Mouse (Mus musculus): ENCODE data around the gene Nceh1.

Gene Nceh1

DNA sequence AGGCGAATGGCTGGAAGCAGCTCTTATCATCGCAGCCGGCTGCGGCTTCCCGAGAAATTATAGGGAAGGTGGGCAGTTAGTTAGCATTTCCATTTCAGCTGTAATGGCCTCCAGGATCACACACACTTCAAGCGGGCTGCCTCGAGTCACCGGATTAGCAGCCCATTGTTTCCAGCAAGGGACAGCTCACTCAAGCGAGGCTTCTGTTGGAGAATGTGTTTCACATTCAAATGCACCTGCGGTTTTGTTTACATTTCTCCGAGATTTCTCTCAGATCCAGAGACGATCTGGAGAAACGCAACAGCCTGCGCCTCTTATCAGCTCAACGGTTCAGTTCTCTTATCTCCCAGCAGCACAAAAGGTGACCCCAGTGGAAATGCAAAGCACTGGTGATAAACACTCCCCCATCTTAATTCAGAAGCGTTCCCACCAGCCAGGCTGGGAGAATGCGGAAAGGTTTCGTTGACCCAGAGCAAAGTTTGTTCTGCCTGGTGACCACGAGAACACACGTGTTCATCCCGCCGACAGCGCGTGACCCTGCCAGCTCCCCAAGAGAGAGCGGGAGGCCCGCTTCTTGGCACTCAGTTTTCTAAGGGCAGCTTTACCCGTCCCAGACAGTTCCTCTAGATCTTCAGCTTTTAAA, 100.4 kb downstream of the Nceh1 start:
- DNase-seq (ENCODE audit: low read depth, low spot score) = no peak

DNA sequence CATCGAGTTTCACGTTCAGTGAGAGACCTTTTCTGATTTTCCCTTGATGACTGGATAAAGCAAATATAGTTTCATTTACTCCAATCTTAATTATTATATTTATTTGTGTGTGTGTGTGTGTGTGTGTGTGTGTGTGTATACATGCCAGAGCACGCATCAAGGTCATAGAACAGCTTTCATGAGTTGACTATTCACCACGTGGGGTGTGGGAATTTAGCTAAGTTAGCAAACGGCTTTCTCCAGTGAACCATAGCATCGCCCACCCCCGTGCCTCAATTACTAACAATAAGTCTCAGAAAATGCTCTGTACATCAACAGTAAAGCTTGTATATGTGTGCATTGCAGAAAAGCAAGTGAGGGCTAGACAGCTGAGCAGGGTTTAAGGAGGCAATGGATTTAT, 101.0 kb downstream of the Nceh1 start:
- DNase-seq (ENCODE audit: low read depth, low spot score) = no peak

DNA sequence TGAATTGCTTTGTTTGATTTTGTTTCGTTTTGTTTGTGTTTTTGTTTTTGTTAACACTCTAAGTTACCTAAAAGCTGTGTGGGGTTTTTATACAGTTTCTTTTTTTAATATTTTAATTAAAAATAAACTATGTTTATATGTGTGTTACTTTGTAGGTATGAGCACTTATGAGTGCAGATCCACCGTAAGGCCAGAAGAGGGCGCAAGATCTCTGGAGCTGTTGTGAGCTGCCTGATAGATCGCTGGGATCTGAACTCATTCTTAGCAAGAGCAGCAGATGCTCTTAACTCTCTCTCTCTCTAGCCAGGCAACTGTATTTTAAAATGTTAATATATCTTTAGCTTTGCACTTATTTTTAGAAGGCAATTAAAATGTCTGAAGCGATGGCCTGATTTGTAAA, 101.5 kb downstream of the Nceh1 start:
- DNase-seq (ENCODE audit: low read depth, low spot score) = no peak

DNA sequence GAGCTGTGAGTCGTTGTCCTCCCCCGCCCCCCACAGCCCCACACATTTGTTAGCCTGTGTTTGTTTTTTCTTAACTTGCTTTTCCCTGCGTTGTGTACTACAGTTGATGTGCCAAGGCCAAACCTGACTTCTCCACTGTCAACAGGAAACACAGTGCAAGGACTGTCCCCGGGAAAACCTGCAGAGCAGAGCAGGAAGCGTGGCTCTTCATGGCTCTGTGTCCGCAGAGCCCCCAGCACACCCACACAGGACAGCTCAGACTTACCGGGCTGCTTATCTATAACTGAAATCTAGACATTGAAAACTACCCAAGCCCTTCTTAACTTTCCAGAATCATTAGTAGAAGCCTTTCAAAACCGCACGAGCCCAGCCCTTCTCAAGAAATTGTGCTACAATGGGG, 102.3 kb downstream of the Nceh1 start:
- peak; percentile 46 for DNase-seq (ENCODE audit: low read depth, low spot score)

DNA sequence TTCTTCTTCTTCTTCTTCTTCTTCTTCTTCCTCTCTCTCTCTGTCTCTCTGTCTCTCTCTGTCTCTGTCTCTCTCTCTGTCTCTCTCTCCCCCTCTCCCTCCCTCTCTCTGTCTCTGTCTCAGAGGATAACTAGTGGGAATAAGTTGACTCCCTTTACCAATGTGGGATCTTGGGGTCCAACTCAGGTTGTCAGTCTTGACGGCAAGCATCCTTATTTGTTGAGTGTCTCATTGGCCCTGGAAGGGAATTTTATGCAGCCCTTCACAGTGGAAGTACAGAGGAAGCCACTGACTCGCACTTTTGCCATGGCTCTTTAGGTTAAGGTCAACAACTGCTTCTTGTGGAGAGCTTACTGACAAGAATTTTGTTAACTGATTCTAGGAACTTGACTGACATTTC, 105.5 kb downstream of the Nceh1 start:
- DNase-seq (ENCODE audit: low read depth, low spot score) = no peak

DNA sequence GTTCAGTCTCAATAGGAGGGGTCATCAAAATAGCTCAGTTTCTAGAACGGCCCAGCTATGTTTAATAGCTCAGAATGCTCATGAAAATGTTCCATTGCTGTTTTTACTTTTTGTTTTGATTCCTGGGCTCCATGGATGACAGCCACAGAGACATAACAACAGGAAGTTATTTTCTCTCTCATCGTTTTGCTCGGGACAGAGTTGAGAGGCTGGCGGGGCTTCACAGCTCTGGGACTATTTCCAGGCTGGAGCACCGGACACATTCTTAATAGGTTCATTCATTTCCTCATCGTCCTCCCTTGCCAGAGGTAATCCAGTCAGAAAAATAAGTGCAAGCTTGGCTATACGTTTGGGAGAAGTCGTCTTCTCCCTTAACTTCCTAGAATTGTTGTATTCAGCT, 106.1 kb downstream of the Nceh1 start:
- DNase-seq (ENCODE audit: low read depth, low spot score) = no peak

DNA sequence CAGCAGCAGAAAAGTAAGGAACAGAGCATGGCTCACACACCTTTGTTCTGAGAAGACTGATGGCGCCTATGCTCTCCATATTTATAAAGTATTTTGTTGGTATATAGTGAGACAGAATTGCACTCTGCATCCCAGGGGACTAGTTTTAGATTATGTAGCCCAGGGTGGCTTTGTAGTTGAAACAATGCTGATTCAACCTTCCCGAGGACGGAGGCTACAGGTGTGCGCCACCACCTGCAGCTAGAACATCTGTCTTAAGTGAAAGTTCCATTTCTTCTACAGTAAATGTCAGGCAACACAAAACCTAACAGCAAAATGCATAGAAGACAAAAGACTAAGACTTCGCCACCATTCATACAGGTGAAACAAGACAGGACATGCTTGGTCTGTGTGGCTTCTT, 107.5 kb downstream of the Nceh1 start:
- DNase-seq (ENCODE audit: low read depth, low spot score) = no peak

DNA sequence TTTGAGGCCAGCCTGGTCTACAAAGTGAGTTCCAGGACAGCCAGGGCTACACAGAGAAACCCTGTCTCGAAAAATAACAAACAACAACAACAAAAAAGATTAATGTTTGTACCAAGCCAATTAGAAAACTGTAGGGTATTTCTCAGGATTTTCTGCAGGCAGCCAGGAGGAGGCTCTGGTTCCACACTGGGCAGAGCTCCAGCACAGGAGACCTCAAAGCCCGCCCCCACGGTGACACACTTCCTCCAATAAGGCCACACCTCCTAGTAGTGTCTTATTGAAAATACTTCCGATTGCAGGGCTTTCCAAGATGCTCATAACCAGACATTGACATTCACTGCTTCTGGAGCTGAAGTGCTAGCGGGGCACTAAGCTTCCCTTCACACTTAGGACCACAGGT, 108.2 kb downstream of the Nceh1 start:
- DNase-seq (ENCODE audit: low read depth, low spot score) = peak; percentile 44

DNA sequence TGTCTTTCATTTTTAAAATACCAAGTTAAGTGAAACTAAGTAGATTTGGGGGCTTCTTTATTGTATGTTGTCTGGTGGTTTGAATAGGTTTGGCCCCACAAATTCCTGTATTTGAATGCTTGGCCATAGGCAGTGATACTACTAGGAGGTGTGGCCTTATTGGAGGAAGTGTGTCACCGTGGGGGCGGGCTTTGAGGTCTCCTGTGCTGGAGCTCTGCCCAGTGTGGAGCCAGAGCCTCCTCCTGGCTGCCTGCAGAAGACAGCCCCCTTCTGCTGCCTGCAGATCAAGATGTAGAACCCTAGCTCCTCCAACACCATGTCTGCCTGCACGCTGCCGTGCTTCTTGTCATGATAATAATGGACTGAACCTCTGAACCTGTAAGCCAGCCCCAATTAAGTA, 108.6 kb downstream of the Nceh1 start:
- DNase-seq (ENCODE audit: low read depth, low spot score) = peak; percentile 43

DNA sequence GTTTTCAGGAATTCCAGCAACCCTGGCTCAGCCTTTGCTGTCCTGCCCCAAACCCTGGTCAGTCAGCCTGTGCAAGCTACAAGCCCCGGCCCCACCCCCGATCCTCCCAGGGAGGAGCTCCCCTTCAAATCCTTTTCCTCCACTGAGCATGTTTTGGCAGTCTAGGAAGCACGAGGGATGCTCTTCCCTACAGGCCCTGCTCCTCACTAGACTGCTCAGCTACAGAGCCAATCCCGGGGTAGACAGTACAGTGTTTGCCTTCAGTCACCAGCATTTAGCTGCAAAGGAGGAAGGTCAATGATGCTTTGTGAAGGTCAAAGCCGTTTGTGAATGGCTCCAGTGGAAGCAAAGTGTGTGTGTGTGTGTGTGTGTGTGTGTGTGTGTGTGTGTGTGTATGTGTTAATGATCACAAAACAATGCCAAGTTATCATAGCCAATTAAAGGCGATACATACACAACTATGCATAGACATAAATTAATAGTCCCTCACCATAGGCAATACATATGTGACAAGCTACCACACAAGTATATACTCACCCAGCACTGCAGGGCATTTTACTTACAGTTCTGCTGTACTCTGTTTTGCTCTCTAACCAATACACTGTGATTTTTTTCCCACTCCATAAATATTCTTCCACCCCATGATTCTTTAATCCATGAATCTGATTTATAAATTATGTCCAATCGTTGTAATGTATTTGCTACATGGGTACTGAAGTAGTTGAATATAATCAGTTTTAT, 111.0 kb downstream of the Nceh1 start:
- DNase-seq (ENCODE audit: low read depth, low spot score) = no peak

DNA sequence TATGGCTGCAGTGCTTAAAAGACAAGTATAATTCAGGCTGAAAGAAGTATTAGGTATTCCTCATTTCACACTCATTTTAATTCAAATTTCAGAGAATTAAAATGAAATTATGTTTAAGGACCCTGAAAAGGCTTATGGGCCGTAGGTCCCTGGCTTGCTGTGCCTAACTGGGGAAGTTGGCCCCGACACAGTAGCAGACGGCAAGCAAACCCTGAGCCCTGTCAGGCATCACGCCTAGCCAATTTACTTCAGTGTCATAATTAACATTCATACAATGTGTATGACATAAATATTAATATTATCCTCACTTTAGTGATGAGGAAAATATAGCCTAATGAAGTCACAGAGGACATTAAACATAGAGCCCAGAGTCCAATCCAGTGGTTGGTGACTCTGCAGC, 117.7 kb downstream of the Nceh1 start:
- no peak for DNase-seq (ENCODE audit: low read depth, low spot score)

DNA sequence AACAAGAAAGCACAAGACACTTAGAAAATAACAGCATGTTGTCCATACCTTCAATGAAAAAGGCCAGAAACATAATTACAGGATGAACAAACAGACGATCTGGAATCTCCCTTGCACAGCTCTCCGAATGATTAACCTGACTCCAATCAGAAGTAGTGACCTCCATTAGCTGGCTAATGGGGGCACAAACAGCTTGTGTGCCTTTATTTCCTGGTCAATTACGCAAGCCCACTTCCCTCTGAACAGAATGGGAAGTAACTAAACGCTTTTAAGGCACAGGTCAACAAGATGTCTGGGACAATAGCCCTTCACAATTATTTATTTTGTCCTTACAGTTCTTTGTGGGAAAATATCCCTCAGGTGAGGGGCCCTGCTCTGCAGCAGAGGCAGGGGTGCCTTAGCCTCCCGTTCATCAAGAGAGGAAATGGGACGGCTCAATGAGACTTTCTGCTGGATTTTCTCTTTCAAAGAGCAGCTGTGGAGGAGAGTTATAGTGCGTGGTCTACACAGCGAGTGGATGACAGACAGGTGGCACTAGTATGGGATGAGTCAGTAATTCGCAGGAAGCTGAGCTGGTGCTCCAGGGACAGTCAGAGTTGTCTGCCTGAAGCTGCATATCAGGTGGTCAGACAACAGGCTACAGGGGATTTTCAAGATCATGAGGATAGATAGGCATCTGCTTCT, 119.7 kb downstream of the Nceh1 start:
- no peak for DNase-seq (ENCODE audit: low read depth, low spot score)

DNA sequence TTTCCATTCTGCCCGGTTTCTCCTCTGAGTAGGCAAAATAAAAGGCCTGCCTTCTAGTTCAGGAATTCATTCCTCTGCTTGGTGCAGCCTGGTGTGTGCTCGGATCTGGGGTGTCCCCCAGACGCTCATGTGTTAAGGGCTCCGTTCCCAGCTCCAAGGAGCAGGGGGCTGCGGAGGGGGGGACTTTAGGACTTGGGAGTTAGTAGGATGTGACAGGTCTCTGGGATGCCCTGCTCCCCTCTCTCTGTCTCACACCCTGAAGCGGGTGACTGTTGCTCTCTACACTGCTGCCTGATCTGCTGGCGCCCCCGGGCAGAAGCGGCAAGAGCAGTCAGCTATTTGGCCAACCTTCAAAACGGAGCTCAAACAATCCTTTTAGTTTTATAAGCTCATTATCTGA, 124.0 kb downstream of the Nceh1 start:
- no peak for DNase-seq (ENCODE audit: low read depth, low spot score)

DNA sequence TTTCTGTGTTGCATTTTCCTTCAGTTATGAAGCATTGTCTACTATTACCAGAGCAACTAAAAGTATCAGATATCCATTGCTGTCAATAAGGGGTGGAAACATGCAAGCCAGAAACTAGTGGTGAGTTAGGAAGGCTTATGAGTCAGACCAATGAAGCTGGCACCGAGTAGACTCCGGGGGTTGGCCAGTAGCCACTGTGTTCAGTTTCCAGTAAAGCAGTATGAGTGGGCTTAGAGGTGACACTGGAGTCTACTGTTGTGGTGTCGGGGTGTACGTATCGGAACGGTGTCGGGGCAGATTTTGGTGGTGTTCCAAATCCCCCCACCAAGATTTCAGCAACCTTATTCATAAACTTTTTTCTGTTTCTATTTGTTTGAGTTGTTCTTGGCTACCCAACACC, 128.2 kb downstream of the Nceh1 start:
- DNase-seq (ENCODE audit: low read depth, low spot score) = no peak

DNA sequence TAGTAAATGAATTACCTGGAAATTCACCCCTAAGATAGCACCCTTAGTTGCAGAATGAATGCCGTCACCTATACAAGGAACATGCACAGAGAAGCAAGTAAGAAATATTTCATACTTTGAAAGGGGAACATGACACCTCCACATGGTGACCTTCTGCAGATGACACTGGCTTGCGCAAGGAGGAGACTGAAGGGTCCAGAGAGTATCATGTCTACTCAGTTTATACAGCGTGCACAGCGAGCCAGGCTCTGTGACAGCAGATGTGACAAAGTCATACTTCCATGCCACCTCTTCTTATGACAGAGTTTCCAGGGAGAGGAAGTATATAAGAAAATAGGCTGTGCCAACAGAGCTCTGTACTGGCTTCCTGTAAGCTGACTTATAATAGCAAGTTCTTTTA, 128.7 kb downstream of the Nceh1 start:
- no peak for DNase-seq (ENCODE audit: low read depth, low spot score)

DNA sequence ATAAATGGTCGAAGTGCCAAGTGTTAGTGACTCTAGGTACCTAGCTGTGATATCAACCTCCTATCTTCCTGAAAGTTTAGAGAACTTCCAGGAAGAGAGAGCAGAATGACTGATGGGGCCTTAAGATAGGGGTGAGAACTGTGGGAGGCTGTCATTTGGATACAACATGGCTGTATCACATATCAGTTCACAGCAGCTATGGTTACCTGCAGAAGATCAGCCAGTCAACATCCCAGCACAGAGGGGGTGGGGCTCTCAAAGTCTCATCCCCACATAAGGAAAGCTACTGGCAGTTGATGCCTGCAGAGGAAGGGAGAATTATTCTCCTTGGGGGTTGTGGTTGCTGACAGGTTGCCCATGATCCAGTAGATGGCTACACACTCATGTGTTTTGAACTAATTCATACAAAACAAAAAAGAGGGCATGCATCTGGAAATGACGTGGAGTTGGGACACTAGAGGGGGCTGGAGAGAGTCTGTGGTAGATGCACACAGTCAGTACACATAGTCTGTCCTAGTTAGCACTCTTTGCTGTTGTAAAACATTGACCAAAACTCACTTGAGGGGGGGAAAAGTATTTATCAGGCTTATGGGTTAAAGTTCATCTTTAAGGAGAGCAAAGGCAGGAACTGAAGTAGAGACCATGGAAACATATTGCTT, 131.9 kb downstream of the Nceh1 start:
- peak; percentile 53 for DNase-seq (ENCODE audit: low read depth, low spot score)

DNA sequence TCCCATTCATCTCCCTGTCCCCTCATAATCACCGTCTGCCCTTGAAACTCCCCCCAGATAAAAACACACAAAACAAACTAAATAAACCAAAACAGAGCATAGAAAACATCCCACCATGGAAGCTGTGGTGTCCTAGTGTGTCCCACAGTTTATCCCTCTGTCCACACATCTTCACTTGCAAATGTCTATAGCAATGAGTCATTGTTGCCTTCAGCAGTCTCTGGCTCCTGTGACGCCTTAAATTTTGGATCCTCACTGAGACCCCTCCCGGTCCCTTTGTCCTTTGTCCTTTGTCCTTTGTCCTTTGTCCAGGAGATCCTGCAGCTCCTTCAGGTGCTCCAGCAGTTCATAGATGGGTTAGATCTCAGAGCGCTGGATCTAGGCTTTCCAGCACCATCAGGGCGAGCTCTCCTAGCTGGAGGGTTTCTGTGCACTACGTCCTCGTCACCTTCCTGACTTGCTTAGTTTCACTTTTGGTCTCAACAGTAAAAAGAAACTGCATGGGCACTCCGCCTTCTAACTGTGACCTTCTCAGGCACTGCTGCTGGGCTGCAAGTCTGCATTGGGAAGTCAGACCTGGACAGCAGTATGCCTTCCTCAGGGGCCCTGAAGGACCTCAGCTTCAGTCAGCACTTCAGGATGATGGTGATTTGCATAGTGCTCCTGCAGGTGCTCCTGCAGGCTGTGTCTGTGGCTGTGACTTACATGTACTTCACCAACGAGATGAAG, 134.0 kb downstream of the Nceh1 start, which contains the start of gene Tnfsf10:
Tnfsf10 (plus strand) TSS at position 470 of the 729 bp plus-strand sequence.
- peak; percentile 84 for DNase-seq (ENCODE audit: low read depth, low spot score)

DNA sequence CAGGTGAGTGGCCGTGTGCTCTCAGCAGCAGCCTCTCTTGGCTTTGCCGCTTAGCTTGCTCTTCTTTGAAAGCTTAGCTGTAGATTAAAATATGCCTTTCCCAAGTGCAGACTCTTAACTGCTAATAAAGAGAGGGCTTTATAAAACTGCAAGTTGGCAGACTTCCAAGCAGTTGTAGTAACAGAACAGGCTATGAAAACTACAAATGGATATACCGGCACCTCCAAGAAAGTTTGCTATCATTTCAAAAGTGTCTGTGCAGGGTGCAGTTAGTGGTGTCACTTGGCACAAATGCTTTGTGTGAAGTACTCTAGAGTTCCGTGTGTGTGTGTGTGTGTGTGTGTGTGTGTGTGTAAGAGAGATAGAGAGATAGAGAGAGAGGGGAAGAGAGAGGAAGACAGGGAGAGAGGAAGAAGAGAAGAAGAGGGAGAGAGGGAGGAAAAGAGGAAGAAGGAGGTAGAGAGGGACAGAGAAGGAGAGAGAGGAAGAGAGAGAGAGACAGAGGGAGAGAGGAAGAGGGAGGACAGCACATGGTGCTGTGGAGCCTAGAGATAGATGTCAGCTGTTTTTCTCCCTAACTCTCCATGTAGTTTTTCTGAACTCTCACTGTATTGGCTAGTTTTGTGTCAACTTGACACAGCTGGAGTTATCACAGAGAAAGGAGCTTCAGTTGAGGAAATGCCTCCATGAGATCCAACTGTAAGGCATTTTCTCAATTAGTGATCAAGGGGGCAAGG, 134.7 kb downstream of the Nceh1 start:
- DNase-seq (ENCODE audit: low read depth, low spot score) = no peak

DNA sequence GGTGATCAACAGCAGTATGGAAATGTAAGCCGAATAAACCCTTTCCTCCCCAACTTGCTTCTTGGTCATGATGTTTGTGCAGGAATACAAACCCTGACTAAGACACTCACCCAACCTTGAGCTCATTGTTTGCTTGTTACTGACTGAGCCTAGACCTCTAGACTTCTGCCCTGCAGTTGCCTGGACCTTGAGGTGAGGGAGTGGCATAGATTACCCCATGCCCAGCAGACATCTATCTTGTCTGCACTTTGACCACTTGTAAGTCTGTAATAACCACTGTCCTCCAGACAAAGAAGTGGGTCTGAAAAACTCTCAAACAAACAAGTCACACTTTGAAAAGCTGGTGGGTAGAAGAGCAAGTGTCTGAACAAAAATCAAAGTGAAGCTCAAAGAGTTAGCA, 136.9 kb downstream of the Nceh1 start:
- DNase-seq (ENCODE audit: low read depth, low spot score) = no peak

DNA sequence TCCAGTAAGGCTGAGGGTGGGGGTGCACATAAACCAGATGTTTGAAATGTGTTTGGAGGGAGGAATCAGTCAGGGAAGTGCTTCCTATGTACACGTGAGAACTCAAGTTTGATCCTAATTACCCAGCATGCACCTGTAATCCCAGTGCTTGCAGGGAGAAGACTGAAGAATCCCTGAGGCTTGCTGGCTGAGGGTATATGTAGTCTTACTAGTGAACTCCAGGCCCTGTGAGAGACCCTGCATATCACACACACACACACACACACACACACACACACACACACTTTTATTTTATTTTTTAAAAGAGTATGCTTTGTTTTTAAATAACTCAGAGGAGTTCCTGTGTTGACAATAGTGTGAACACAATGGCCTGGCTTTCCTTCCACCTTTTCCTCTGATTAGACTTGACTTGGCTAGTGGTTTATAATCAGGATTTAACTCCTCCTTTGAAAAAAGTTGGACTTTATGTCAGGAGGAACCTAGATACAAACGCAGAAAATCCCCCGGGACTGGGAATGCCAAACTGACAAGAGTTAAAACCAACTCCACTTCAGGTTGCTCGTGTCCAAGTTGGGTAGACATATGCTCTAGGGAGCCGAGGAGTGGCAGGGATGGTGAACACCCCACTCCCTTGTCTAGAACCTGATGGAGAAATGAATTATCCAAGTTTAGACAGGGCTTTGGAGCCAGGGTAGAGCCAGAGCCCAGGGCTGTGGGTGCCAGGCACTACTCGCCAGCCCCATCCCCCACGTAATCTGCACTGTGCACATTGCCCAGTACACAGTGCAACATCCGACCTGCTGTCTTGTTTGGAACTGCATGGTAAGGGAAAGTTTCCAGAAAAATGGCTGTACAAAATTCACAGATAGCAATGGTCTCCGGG, 138.1 kb downstream of the Nceh1 start:
- no peak for DNase-seq (ENCODE audit: low read depth, low spot score)

All from CD4-positive helper T cell, adult 2 months (primary cell).